ENCODE assay signal across 32 mouse cellular contexts in the genomic region with DNA sequence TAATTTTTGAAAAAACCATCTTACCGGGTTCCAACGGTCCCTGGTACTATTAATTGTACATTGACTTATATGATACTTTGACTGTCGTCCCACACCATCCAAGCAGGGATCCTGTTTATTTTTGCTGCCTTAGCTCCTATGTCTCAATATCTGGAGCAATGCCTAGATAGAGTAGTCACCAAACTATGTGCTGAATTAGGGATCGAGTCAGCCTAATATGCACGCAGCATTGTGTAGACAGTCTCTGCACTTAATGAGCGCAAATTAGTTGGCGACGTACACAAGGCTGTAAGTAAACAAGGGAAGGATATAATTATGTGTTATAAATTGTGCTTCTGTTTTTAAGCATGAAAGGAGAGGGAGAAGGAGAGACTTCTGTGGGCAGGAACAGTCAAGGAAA.
A peak's percentile ranks its signal among the peaks of the same experiment; 100 is the strongest.
DNase-seq lines count a peak whose midpoint lies in the region; ATAC-seq lines count a peak whose summit lies in the region.
"Had no signal": no experiment of that assay in that cellular context is flagged by ENCODE, and none has a peak within 500 bp of the region (broad histone marks: within the 10 kb centered on the region; RNA-seq: fewer than 3 reads in every experiment).

No protein-coding gene starts in this region.

- H3K27me3 ChIP-seq in lung, embryonic 16.5 days (ENCODE audit: control insufficient read depth, insufficient read depth, low read depth, low read length) = no peaks in the 10 kb centered on the region
- H3K27me3 ChIP-seq: forebrain, embryonic 15.5 days; heart, embryonic 12.5 days; heart, embryonic 15.5 days; Patski had no signal

- H3K27ac ChIP-seq in lung, embryonic 16.5 days (ENCODE audit: low read length) = peak overlapping the region; percentile 7
- H3K27ac ChIP-seq: embryonic facial prominence, embryonic 10.5 days; embryonic facial prominence, embryonic 13.5 days; forebrain, embryonic 10.5 days; forebrain, embryonic 15.5 days; gastrocnemius, adult 2 months; heart, embryonic 15.5 days; hindbrain, embryonic 14.5 days; hindbrain, postnatal 0 days had no signal

- H3K9me3 ChIP-seq in lung, embryonic 16.5 days (ENCODE audit: control insufficient read depth, low read length) = no peaks in the 10 kb centered on the region
- H3K9me3 ChIP-seq: embryonic facial prominence, embryonic 10.5 days; embryonic facial prominence, embryonic 13.5 days; forebrain, embryonic 10.5 days; forebrain, embryonic 15.5 days; heart, embryonic 12.5 days; heart, embryonic 15.5 days had no signal

- peak; percentile 44 for DNase-seq in heart, adult 11 months
- no peak for DNase-seq in heart, postnatal 10 days
- no peak for DNase-seq in lung, postnatal 25 days (ENCODE audit: low spot score)
- peak; percentile 54 for DNase-seq in NIH3T3 (ENCODE audit: low read depth)
- DNase-seq in brain, adult 2 months (ENCODE audit: low read depth, low spot score) = peak; percentile 69
- DNase-seq in cerebellum, postnatal 36 days = no peak
- DNase-seq: adrenal gland, adult 2 months; adrenal gland, postnatal 14 days; cerebellum, adult 11 months; cerebellum, adult 2 months; cerebellum, adult 9-11 months; cerebellum, postnatal 25 days; embryo, embryonic 11 days; gastrocnemius, adult 2 months; gastrocnemius, postnatal 14 days; heart, adult 18-20 months; heart, postnatal 14 days; heart, postnatal 4 days had no signal

- 42% methylated on average over 8 of the region's 8 CpGs for WGBS in lung, embryonic 16.5 days

- no peak overlapping the region for H3K9ac ChIP-seq in lung, embryonic 16.5 days (ENCODE audit: low read length)
- H3K9ac ChIP-seq: embryonic facial prominence, embryonic 13.5 days; forebrain, embryonic 15.5 days; heart, embryonic 12.5 days; heart, embryonic 15.5 days; hindbrain, embryonic 14.5 days had no signal

- H3K4me2 ChIP-seq in lung, embryonic 16.5 days (ENCODE audit: low read depth, low read length) = 0 out of 2 replicates have a peak overlapping the region, but pooled peaks have one; percentile 16
- H3K4me2 ChIP-seq: embryonic facial prominence, embryonic 13.5 days; forebrain, embryonic 15.5 days; heart, embryonic 12.5 days; heart, embryonic 15.5 days; hindbrain, embryonic 14.5 days had no signal

- ATAC-seq in lung, embryonic 16.5 days (ENCODE audit: low read depth) = peak; percentile 85
- ATAC-seq in erythroblast, adult 5-6 weeks (replicated peaks; ENCODE audit: low FRiP score, poor library complexity, severe bottlenecking) = no peak
- ATAC-seq: CD4-positive, CD25-positive, alpha-beta regulatory T cell, adult 4 months; forebrain, embryonic 15.5 days; hindbrain, postnatal 0 days; inflammation-experienced regulatory T-cells, adult 6 months; intestine, embryonic 16.5 days; Patski had no signal

- H3K4me3 ChIP-seq in lung, embryonic 16.5 days (ENCODE audit: low read length) = no peak overlapping the region
- H3K4me3 ChIP-seq: embryonic facial prominence, embryonic 10.5 days; embryonic facial prominence, embryonic 13.5 days; forebrain, embryonic 10.5 days; forebrain, embryonic 15.5 days; gastrocnemius, adult 2 months; heart, embryonic 12.5 days; heart, embryonic 15.5 days had no signal

- H3K4me1 ChIP-seq in lung, embryonic 16.5 days (replicated peaks; ENCODE audit: control insufficient read depth, insufficient read depth, low read length) = peaks cover 11% of the 10 kb centered on the region
- H3K4me1 ChIP-seq: heart, embryonic 15.5 days had no signal

- intact Hi-C loops in heart, postnatal 10 days (cut with DNase I) = no loop called here

- no peaks in the 10 kb centered on the region for H3K36me3 ChIP-seq in lung, embryonic 16.5 days (ENCODE audit: control insufficient read depth, insufficient read depth, low read length)
- H3K36me3 ChIP-seq: embryonic facial prominence, embryonic 10.5 days; embryonic facial prominence, embryonic 13.5 days; forebrain, embryonic 10.5 days; forebrain, embryonic 15.5 days; heart, embryonic 12.5 days; heart, embryonic 15.5 days had no signal

Comparison
In these comparisons a context has a peak if more than half of its experiments do, and no peak if none do; other contexts are left out.
1. DNase-seq: peak in heart, adult 11 months (single experiment), NIH3T3 (single experiment) and brain, adult 2 months (single experiment); none in heart, postnatal 10 days (0 of 2), lung, postnatal 25 days (single experiment) and cerebellum, postnatal 36 days (0 of 2).